Mouse (Mus musculus) stomach, postnatal 0 days (tissue): ENCODE measurements around the gene Tpcn1.

Experiments used
- CTCF ChIP-seq: IDR thresholded peaks from 2 replicates; pipeline ENCODE4 v1.5.1; 2016; ENCODE audit warnings: antibody characterized with exemption, low read depth, mild to moderate bottlenecking, moderate library complexity
- EP300 ChIP-seq: optimal IDR thresholded peaks from 2 replicates; pipeline ENCODE3; 2016; ENCODE audit warnings: antibody characterized with exemption

DNA sequence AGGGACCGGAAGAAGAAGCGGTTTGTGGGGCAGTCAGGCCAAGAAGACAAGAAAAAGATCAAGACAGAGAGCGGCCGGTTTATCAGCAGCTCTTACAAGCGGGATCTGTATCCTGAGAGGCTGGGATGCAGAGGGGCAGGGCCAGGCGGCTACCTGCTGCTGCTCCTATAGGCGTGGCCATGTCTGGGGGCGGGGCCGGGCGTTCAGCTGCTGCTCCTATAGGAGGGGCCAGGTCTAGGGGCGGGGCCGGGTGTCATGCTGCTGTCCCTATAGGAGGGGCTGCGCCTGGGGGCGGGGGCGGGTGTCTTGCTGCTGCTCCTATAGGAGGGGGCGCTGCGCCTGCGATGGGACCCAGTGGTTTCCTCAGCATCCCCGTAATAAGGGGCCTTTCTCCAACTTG, 37.9 kb upstream of the Tpcn1 start:
- TF ChIP-seq CTCF (no peak), EP300 (no peak)
